Mouse (Mus musculus) hindbrain, embryonic 11.5 days (tissue): ENCODE measurements at regions not wholly inside any gene's neighbourhood (a gene's known extent, or its start where the extent isn't known, plus 50 kb on each side); places are given as distances from the start of the nearest gene placed in this dataset.

Experiments
- ATAC-seq: fragments of 200-750 bp; cut with Nextera tagmentation; 2 replicates; pipeline ENCODE4 v1.8.0; 2017; ENCODE audit warnings: mild to moderate bottlenecking, moderate TSS enrichment, moderate library complexity; ENCODE audit not compliant: low FRiP score
- DNase-seq: peaks from one replicate; pipeline ENCODE4 v3.0.0-alpha.2; 2015; ENCODE audit warnings: low spot score
- H3K27ac ChIP-seq: fragments of 300-500 bp; sonication (generic); 2 replicates; pipeline ENCODE4 v1.5.1; 2014; ENCODE audit warnings: mild to moderate bottlenecking, low read depth, low read length
- H3K27me3 ChIP-seq: fragments of 300-500 bp; sonication (generic); 2 replicates; pipeline ENCODE4 v1.6.1; 2014; ENCODE audit warnings: mild to moderate bottlenecking, low read length, moderate library complexity, mixed read lengths; ENCODE audit not compliant: control insufficient read depth, insufficient read depth
- H3K36me3 ChIP-seq: fragments of 300-500 bp; sonication (generic); 2 replicates; pipeline ENCODE4 v1.6.1; 2014; ENCODE audit warnings: mild to moderate bottlenecking, low read length, moderate library complexity, mixed read lengths; ENCODE audit not compliant: control insufficient read depth, insufficient read depth
- H3K4me1 ChIP-seq: fragments of 300-500 bp; sonication (generic); replicated peaks from 2 replicates; pipeline ENCODE4 v1.6.1; 2014; ENCODE audit warnings: low read length, mixed read lengths; ENCODE audit not compliant: control insufficient read depth, insufficient read depth
- H3K4me2 ChIP-seq: fragments of 300-500 bp; sonication (generic); replicated peaks from 2 replicates; pipeline ENCODE4 v1.6.1; 2014; ENCODE audit warnings: mild to moderate bottlenecking, low read depth, low read length
- H3K4me3 ChIP-seq: fragments of 300-500 bp; sonication (generic); 2 replicates; pipeline ENCODE4 v1.5.1; 2014; ENCODE audit warnings: low read depth, low read length
- H3K9ac ChIP-seq: fragments of 300-500 bp; sonication (generic); 2 replicates; pipeline ENCODE4 v1.6.1; 2014; ENCODE audit warnings: low read depth, low read length
- H3K9me3 ChIP-seq: fragments of 300-500 bp; sonication (generic); 2 replicates; pipeline ENCODE4 v1.6.1; 2016; ENCODE audit warnings: low read length; ENCODE audit not compliant: control insufficient read depth
- WGBS: fragments of 180-500 bp; shearing (Covaris S2); extraction: QIAGEN DNeasy Blood & Tissue Kit; methylation state at CpG from one replicate; pipeline ENCODE4 v1.1.7; 2014; 5-methylcytosine and 5-hydroxymethylcytosine counted together

DNA sequence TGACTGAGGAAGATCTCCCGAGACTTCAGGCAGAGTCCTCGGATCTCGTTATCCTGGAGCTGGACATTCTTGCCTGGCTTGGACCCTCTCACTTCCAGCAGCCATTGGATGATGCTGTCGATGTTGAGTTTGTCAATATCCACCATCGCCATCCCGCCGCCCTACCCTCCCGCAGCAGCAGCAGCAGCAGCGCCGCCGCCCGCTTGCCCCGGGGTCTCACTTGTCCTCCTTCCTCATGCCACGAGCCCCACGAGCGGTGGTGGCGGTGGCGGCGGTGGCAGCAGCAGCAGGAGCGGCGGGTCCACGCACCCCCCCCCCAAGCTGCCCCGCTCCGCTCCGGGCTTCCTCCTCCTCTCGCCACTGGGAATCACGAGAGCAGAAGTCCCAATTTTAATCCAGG, 115.1 kb upstream of the Taf1b start:
- Histone ChIP-seq H3K9me3 (no peaks in the 10 kb centered on the region; the same call in 1 of the 2 replicates), H3K9ac (no peak overlapping the region), H3K4me1 (no peaks in the 10 kb centered on the region), H3K27me3 (no peaks in the 10 kb centered on the region), H3K4me3 (no peak overlapping the region), H3K36me3 (no peaks in the 10 kb centered on the region), H3K4me2 (no peak overlapping the region), H3K27ac (no peak overlapping the region)
- WGBS: 87% methylated on average over 27 of the region's 27 CpGs
- no peak for DNase-seq
- ATAC-seq: no peak

DNA sequence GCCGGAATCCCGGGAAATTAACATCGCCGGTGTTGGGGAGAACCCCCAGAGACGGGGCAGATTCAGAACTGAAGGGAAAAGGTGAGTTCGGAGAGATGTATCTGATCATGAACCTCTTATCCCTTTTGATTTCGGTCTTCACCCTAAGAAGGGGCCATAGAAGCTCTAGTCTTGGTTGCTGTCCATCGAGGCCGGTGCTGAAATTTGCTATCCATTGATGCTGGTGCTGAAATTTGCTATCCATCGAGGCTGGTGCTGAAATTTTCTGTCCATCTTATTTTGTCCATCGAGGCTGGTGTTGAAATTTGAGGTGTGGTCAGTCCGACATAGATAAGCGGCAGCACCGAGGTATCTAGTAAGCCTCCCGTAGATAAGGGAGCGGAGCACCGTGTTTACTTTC, 73.2 kb upstream of the Taf1b start:
- no peaks in the 10 kb centered on the region for H3K9me3 ChIP-seq
- DNase-seq (peak; percentile 43), ATAC-seq (no peak)
- H3K27me3 ChIP-seq: no peaks in the 10 kb centered on the region
- WGBS: 72% methylated on average over 17 of the region's 17 CpGs
- H3K36me3 ChIP-seq: no peaks in the 10 kb centered on the region
- no peak overlapping the region for H3K9ac ChIP-seq
- no peak overlapping the region for H3K4me3 ChIP-seq
- no peak overlapping the region for H3K4me2 ChIP-seq
- no peak overlapping the region for H3K27ac ChIP-seq
- no peaks in the 10 kb centered on the region for H3K4me1 ChIP-seq
